Mouse (Mus musculus) hindbrain, postnatal 0 days (tissue): ENCODE measurements at regions not wholly inside any gene's neighbourhood (a gene's known extent, or its start where the extent isn't known, plus 50 kb on each side); places are given as distances from the start of the nearest gene placed in this dataset.
"Not testable (repeated sequence)": the region's sequence is repeated elsewhere in the genome, so short reads cannot be mapped to it uniquely, and the experiment has no call there.

Experiments used
- ATAC-seq: fragments of 200-750 bp; cut with Nextera tagmentation; 2 replicates; pipeline ENCODE4 v1.8.0; 2017; ENCODE audit warnings: mild to moderate bottlenecking, moderate TSS enrichment, moderate library complexity
- DNase-seq: peaks from one replicate; pipeline ENCODE4 v3.0.0-alpha.2; 2015; ENCODE audit warnings: low spot score
- H3K27ac ChIP-seq: fragments of 300-500 bp; sonication (generic); 2 replicates; pipeline ENCODE4 v1.5.1; 2014; ENCODE audit warnings: mild to moderate bottlenecking
- H3K27me3 ChIP-seq: fragments of 300-500 bp; sonication (generic); 2 replicates; pipeline ENCODE4 v1.6.1; 2014; ENCODE audit warnings: low read length, mixed read lengths; ENCODE audit not compliant: insufficient read depth
- H3K36me3 ChIP-seq: fragments of 300-500 bp; sonication (generic); 2 replicates; pipeline ENCODE4 v1.6.1; 2014; ENCODE audit warnings: low read length, mixed read lengths; ENCODE audit not compliant: insufficient read depth
- H3K4me1 ChIP-seq: fragments of 300-500 bp; sonication (generic); 2 replicates; pipeline ENCODE4 v1.6.1; 2014; ENCODE audit warnings: antibody characterized with exemption, low read length, mixed read lengths; ENCODE audit not compliant: insufficient read depth
- H3K4me2 ChIP-seq: fragments of 300-500 bp; sonication (generic); 2 replicates; pipeline ENCODE4 v1.6.1; 2014; ENCODE audit warnings: low read depth, mild to moderate bottlenecking, low read length, moderate library complexity, mixed read lengths
- H3K4me3 ChIP-seq: fragments of 300-500 bp; sonication (generic); 2 replicates; pipeline ENCODE4 v1.5.1; 2014; ENCODE audit warnings: low read length
- H3K9ac ChIP-seq: fragments of 300-500 bp; sonication (generic); replicated peaks from 2 replicates; pipeline ENCODE4 v1.6.1; 2014; ENCODE audit warnings: mild to moderate bottlenecking, low read length, moderate library complexity, mixed read lengths
- H3K9me3 ChIP-seq: fragments of 300-500 bp; sonication (generic); 2 replicates; pipeline ENCODE4 v1.6.1; 2016; ENCODE audit warnings: low read length, mixed read lengths
- CTCF ChIP-seq: IDR thresholded peaks from 2 replicates; pipeline ENCODE4 v1.5.1; 2016; ENCODE audit warnings: antibody characterized with exemption, control low read depth, low read depth
- WGBS: fragments of 180-500 bp; shearing (Covaris S2); extraction: QIAGEN DNeasy Blood & Tissue Kit; methylation state at CpG from one replicate; pipeline ENCODE4 v1.1.7; 2014; 5-methylcytosine and 5-hydroxymethylcytosine counted together

DNA sequence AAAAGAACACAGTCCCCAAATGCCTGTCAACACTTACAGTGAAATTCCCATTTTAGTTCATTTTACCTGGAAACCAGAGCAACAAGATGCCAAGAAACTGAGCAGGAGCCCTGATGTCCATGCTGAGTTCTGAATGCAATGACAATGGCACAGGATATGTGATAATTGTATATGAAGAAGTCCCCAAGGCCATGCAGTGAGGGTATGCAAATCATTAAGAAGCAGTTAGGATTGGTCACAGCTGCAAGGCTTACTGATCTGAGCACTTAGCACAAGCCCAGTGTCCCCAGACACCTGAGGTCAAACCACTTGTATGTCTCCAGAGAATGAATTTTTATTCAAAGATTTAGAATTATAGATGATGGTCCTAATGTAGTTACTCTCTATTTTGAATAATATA is 419.0 kb upstream of the Tacstd2 start:
- not testable (repeated sequence) for H3K36me3 ChIP-seq, H3K4me1 ChIP-seq, H3K9ac ChIP-seq, H3K4me3 ChIP-seq, H3K27me3 ChIP-seq, H3K27ac ChIP-seq, ATAC-seq, H3K9me3 ChIP-seq, H3K4me2 ChIP-seq, DNase-seq

DNA sequence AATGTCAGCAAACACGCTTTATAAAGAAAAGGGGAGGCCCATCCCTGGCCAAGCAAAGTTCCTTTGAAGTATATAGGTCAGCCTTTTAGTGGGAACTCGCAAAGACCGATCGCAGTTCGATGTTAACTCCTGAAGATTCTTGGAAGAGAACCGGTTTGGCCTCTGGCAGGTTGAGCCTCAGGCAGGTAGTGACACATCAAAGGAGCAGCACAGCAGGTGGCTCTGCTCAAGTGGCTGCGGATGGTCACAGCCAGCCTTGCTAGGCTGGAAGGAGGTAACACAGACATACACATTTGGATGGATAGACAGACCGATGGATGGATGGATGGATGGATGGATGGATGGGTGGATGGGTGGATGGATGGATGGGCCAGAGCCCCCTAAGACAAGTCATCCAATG is 395.9 kb upstream of the Tacstd2 start:
- WGBS, result 45% methylated on average over 8 of the region's 8 CpGs

DNA sequence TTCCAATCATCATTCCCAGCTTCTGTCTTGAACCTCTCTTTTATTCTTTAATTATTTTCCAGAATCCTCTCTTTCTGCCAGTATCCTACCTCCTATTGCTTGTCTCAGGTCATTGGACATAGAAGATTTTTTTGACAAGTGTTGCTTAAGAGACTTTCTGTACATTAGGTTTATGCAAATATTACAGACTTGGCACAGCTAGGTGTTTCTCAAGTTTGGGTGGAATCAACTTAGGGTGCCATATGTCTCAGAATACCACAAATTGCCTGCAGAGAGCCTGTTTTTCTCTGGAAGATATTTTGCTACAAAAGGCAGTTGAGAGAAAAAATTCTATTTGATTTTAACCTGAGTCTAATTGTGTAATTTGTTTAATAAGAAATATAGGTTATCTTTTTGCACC is 386.9 kb upstream of the Tacstd2 start:
- DNase-seq, result no peak
- ATAC-seq, result no peak
- no peaks in the 10 kb centered on the region for H3K36me3 ChIP-seq
- no peak overlapping the region for H3K27ac ChIP-seq
- no peak for TF ChIP-seq CTCF
- no peak overlapping the region for H3K9ac ChIP-seq
- H3K4me1 ChIP-seq, result no peaks in the 10 kb centered on the region
- no peak overlapping the region for H3K4me3 ChIP-seq
- no peaks in the 10 kb centered on the region for H3K27me3 ChIP-seq
- H3K9me3 ChIP-seq, result no peaks in the 10 kb centered on the region
- H3K4me2 ChIP-seq, result no peak overlapping the region

More for the DNA sequence above, 395.9 kb upstream of the Tacstd2 start:
- not testable (repeated sequence) for H3K4me1 ChIP-seq, DNase-seq, H3K9ac ChIP-seq, H3K27ac ChIP-seq, H3K27me3 ChIP-seq, H3K4me2 ChIP-seq, H3K36me3 ChIP-seq, H3K9me3 ChIP-seq, H3K4me3 ChIP-seq, ATAC-seq

DNA sequence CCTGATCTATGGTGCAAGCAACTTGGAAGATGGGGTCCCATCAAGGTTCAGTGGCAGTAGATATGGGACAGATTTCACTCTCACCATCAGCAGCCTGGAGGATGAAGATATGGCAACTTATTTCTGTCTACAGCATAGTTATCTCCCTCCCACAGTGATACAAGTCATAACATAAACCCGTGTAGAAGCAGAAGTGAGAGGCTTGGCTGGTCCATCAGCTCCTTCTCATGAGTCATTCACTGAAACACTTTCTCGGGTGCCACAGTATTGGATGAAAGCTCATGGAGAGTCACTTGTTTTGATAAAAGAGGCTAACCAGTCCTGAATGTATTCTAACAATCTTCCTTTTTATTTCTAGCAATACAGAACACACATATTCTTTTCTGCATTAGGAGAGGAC is 378.3 kb upstream of the Tacstd2 start:
- Histone ChIP-seq H3K9me3 (no peaks in the 10 kb centered on the region), H3K4me1 (no peaks in the 10 kb centered on the region), H3K36me3 (no peaks in the 10 kb centered on the region), H3K27me3 (no peaks in the 10 kb centered on the region), H3K9ac (no peak overlapping the region), H3K27ac (no peak overlapping the region), H3K4me3 (no peak overlapping the region), H3K4me2 (no peak overlapping the region)
- ATAC-seq, result no peak
- DNase-seq, result no peak
- whole genome bisulfite sequencing, result 72% methylated on average over 2 of the region's 2 CpGs
- TF ChIP-seq CTCF, result no peak

DNA sequence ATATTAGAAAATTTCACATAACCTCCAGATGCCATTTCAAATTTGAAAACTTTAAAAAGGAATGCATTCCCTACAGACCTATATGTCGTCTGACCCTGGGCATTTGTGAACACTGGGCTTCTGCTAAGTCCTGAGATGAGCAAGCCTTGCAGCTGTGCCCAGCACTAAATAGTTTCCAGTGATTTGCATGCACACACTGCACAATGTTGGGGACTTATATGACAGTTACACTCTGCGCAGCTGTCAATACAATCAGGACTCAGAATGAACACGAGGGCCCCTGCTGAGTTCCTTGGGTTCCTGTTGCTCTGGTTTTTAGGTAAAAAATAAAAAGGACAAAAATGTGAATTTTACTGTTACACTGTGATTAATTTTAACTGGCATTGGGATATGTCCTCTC is 377.7 kb upstream of the Tacstd2 start:
- H3K36me3 ChIP-seq, result no peaks in the 10 kb centered on the region
- no peaks in the 10 kb centered on the region for H3K4me1 ChIP-seq
- H3K4me3 ChIP-seq, result no peak overlapping the region
- ATAC-seq (no peak), DNase-seq (no peak)
- 65% methylated on average over 3 of the region's 3 CpGs for WGBS
- no peaks in the 10 kb centered on the region for H3K27me3 ChIP-seq
- TF ChIP-seq CTCF, result no peak
- no peak overlapping the region for H3K27ac ChIP-seq
- no peaks in the 10 kb centered on the region for H3K9me3 ChIP-seq
- no peak overlapping the region for H3K4me2 ChIP-seq
- no peak overlapping the region for H3K9ac ChIP-seq

DNA sequence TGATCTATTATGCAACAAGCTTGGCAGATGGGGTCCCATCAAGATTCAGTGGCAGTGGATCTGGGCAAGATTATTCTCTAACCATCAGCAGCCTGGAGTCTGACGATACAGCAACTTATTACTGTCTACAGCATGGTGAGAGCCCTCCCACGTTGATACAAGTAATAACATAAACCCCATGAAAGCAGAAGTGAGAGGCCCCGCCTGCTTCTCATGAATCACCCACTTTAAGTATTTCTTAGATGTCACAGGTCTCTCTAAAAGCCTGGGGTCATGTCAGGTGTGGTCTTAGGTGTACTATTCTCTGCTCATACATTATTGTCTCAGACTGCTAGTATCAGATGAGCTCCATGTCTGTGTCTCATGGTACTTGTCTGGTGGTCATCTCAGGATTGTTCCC is 360.9 kb upstream of the Tacstd2 start:
- ATAC-seq (no peak), DNase-seq (no peak)
- no peak overlapping the region for H3K27ac ChIP-seq
- H3K27me3 ChIP-seq, result no peaks in the 10 kb centered on the region
- no peak for TF ChIP-seq CTCF
- no peak overlapping the region for H3K4me2 ChIP-seq
- no peak overlapping the region for H3K4me3 ChIP-seq
- H3K36me3 ChIP-seq, result no peaks in the 10 kb centered on the region
- H3K9me3 ChIP-seq, result no peaks in the 10 kb centered on the region
- no peak overlapping the region for H3K9ac ChIP-seq
- no peaks in the 10 kb centered on the region for H3K4me1 ChIP-seq
- WGBS, result 75% methylated on average over 3 of the region's 3 CpGs

DNA sequence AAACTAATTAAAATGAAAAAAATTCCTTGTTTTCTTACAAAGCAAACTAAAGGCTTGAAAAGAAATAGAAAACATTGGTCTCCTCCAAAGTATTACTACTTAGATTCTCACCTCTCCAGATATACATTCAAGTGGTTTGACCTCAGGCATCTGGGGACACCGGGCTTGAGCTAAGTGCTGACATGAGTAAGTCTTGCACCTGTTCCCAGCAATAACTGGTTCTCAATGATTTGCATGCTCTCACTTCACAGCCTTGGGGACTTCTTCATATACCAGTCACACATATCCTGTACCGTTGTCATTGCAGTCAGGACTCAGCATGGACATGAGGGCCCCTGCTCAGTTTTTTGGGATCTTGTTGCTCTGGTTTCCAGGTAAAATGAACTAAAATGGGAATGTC is 360.3 kb upstream of the Tacstd2 start:
- Histone ChIP-seq H3K9ac (no peak overlapping the region), H3K36me3 (no peaks in the 10 kb centered on the region), H3K9me3 (no peaks in the 10 kb centered on the region), H3K4me2 (no peak overlapping the region), H3K4me1 (no peaks in the 10 kb centered on the region), H3K27me3 (no peaks in the 10 kb centered on the region), H3K4me3 (no peak overlapping the region), H3K27ac (no peak overlapping the region)
- ATAC-seq (no peak), DNase-seq (no peak)
- TF ChIP-seq CTCF, result no peak
- WGBS, result 90% methylated on average over 2 of the region's 2 CpGs

DNA sequence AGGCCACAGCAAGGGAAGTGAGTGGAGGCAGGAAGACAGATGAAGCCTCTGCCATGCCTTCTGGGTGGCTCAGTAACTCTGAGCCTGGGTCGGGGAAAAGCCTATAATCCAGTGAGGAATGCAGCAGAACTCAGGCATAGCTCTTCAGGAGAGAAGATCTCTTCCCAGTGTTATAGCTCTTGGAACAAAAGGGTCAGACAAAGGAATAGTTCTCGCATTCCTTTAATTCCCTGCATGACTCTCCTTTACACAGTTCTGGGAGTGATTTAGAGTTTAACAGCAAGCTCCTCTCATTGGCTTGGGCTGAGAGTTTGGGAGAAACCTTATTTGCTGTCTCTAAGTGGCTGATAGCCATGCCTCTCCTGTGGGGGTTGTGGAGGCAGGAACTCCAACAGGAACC is 352.0 kb upstream of the Tacstd2 start:
- no peak overlapping the region for H3K27ac ChIP-seq
- H3K4me3 ChIP-seq, result no peak overlapping the region
- no peak overlapping the region for H3K9ac ChIP-seq
- no peaks in the 10 kb centered on the region for H3K36me3 ChIP-seq
- H3K4me2 ChIP-seq, result no peak overlapping the region
- no peaks in the 10 kb centered on the region for H3K4me1 ChIP-seq
- 65% methylated on average over 2 of the region's 2 CpGs for WGBS
- no peaks in the 10 kb centered on the region for H3K9me3 ChIP-seq
- no peak for ATAC-seq
- DNase-seq, result no peak
- no peak for TF ChIP-seq CTCF
- no peaks in the 10 kb centered on the region for H3K27me3 ChIP-seq
